Mouse (Mus musculus) bone marrow, adult 2 months (tissue): ENCODE data around the gene Atm.

Experiments used
- CTCF ChIP-seq: fragments of 200-500 bp; IDR thresholded peaks from 2 replicates; pipeline ENCODE4 v1.5.1; 2011; ENCODE audit warnings: low read length, control low read depth; ENCODE audit not compliant: control insufficient read depth, insufficient read depth
- POLR2A ChIP-seq: fragments of 200-500 bp; IDR thresholded peaks from 2 replicates; pipeline ENCODE4 v1.6.1; 2011; ENCODE audit warnings: low read depth, mild to moderate bottlenecking, control low read depth, low read length, borderline replicate concordance; ENCODE audit not compliant: control insufficient read depth

DNA sequence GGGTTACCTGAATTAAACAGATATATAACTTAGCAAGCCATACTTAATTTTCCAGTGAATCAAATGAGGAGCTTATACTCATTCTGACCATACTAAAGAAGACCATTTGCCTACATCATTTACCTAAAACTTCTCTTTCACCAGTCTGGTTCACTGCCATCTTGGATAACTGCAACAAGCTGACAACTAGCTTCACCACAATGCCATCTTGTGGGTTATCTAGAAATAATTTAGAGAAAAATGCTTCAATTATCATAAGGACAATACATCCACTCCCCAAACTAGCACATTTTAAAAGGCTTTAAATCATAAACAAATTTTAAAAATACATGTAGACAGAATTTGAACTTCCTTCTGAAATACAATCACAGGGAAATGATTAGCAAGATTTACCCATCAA lies 50.7 kb downstream of the Atm start:
- TF ChIP-seq CTCF (no peak), POLR2A (no peak)
